ENCODE assay signal across 11 mouse cellular contexts in the genomic region with DNA sequence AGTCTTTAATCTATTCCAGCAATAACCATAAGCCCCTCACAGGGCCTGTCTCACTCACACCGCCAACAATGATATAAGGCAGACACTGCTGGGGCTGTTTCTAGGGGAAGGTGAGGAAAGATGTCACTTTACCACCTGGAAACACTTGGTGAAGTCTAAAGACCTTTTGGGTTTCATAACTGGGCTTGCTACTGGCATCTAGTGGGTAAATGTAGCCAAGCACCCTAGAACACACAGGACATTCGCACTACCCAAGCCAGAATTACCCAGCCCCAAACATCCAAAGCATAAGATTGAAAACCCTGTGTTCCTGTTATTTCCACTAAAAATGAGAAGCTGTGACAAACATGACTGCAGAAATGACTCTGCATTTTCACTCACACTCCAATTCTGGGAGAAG. TPM values are rescaled to one million over a fixed set of nuclear protein-coding genes. Genes with fewer than 3 reads are reported as not detected.
DNase-seq lines count a peak whose midpoint lies in the region; ATAC-seq and TF ChIP-seq lines count a peak whose summit lies in the region.
"Had no signal": no experiment of that assay in that cellular context is flagged by ENCODE, and none has a peak within 500 bp of the region (broad histone marks: within the 10 kb centered on the region; RNA-seq: fewer than 3 reads in every experiment).

No protein-coding gene starts in this region.

- no peaks in the 10 kb centered on the region for H3K4me1 ChIP-seq in liver, embryonic 14.5 days (replicated peaks; ENCODE audit: control insufficient read depth in 2 of 2, insufficient read depth in 2 of 2, low read length in 1 of 2)
- H3K4me1 ChIP-seq in liver, embryonic 12.5 days = no peaks in the 10 kb centered on the region
- H3K4me1 ChIP-seq in MEL (ENCODE audit: control insufficient read depth in 1 of 2, insufficient read depth in 2 of 2, low read length in 2 of 2) = no peaks in the 10 kb centered on the region
- H3K4me1 ChIP-seq in thymus, adult 2 months (replicated peaks; ENCODE audit: control insufficient read depth, insufficient read depth, low read length) = no peaks in the 10 kb centered on the region
- H3K4me1 ChIP-seq: lung, embryonic 15.5 days had no signal

- H3K4me2 ChIP-seq in liver, embryonic 14.5 days (ENCODE audit: low read depth) = no peak overlapping the region
- H3K4me2 ChIP-seq in liver, embryonic 12.5 days = no peak overlapping the region
- H3K4me2 ChIP-seq: heart, embryonic 11.5 days; lung, embryonic 15.5 days; neural tube, embryonic 12.5 days had no signal

- DNase-seq in gastrocnemius, adult 2 months = no peak
- no peak for DNase-seq in gastrocnemius, adult 18-20 months (ENCODE audit: low spot score)
- DNase-seq in liver, embryonic 14.5 days (ENCODE audit: low read depth in 3 of 3, low spot score in 3 of 3) = no peak
- no peak for DNase-seq in MEL (ENCODE audit: low read depth, low spot score)
- peak; percentile 37 to 44 for DNase-seq in kidney, postnatal 25 days
- no peak for DNase-seq in thymus, adult 2 months
- no peak for DNase-seq in testis, postnatal 10 days (ENCODE audit: low spot score)

- no peak; the same call in 1 of the 2 replicates for TF ChIP-seq RAD21 in MEL (IDR thresholded peaks at IDR 0.05; ENCODE audit: low read depth, low read length)

- no peak overlapping the region for H3K4me3 ChIP-seq in gastrocnemius, adult 2 months
- no peak overlapping the region for H3K4me3 ChIP-seq in liver, embryonic 14.5 days (ENCODE audit: insufficient read depth in 1 of 2, low read depth in 2 of 2, low read length in 2 of 2)
- no peak overlapping the region for H3K4me3 ChIP-seq in liver, embryonic 12.5 days
- H3K4me3 ChIP-seq in MEL (ENCODE audit: control insufficient read depth in 1 of 2, insufficient read depth in 1 of 2, low read depth in 2 of 2, low read length in 2 of 2) = no peak overlapping the region
- no peak overlapping the region for H3K4me3 ChIP-seq in thymus, adult 2 months (ENCODE audit: control insufficient read depth, insufficient read depth, low read length)
- H3K4me3 ChIP-seq: lung, embryonic 15.5 days; neural tube, embryonic 12.5 days had no signal

- no peaks in the 10 kb centered on the region for H3K27me3 ChIP-seq in liver, embryonic 14.5 days (ENCODE audit: control insufficient read depth, insufficient read depth, low read length)
- H3K27me3 ChIP-seq in liver, embryonic 12.5 days (replicated peaks) = no peaks in the 10 kb centered on the region; the same call in 1 of the 2 replicates
- no peaks in the 10 kb centered on the region; a peak in 1 of 4 replicates for H3K27me3 ChIP-seq in MEL (ENCODE audit: control insufficient read depth in 1 of 2, insufficient read depth in 2 of 2, low read length in 2 of 2)
- no peaks in the 10 kb centered on the region for H3K27me3 ChIP-seq in thymus, adult 2 months (ENCODE audit: control insufficient read depth, insufficient read depth, low read length)
- H3K27me3 ChIP-seq: lung, embryonic 15.5 days; neural tube, embryonic 12.5 days had no signal

- intact Hi-C loops in gastrocnemius, adult 2 months (cut with DNase I) = no loop called here

- H3K79me2 ChIP-seq in MEL (ENCODE audit: control insufficient read depth, insufficient read depth, low read length, poor library complexity) = no peaks in the 10 kb centered on the region

- no peak for TF ChIP-seq POLR2A in MEL (IDR thresholded peaks at IDR 0.05; ENCODE audit: control insufficient read depth in 1 of 2, insufficient read depth in 1 of 2, low read depth in 1 of 2, low read length in 2 of 2, poor library complexity in 1 of 2)
- no peak for TF ChIP-seq POLR2A in thymus, adult 2 months (IDR thresholded peaks at IDR 0.05; ENCODE audit: control insufficient read depth, extremely low read depth, insufficient read depth, low read length, poor library complexity)

- no peaks in the 10 kb centered on the region for H3K9me3 ChIP-seq in liver, embryonic 14.5 days (ENCODE audit: control insufficient read depth, low read length)
- no peaks in the 10 kb centered on the region for H3K9me3 ChIP-seq in liver, embryonic 12.5 days (replicated peaks)
- H3K9me3 ChIP-seq in MEL (replicated peaks; ENCODE audit: insufficient read depth, low read length) = no peaks in the 10 kb centered on the region
- H3K9me3 ChIP-seq: lung, embryonic 15.5 days; neural tube, embryonic 12.5 days had no signal

- no peak overlapping the region for H3K27ac ChIP-seq in gastrocnemius, adult 2 months
- no peak overlapping the region for H3K27ac ChIP-seq in liver, embryonic 14.5 days
- H3K27ac ChIP-seq in liver, embryonic 12.5 days = no peak overlapping the region
- no peak overlapping the region for H3K27ac ChIP-seq in MEL (ENCODE audit: control insufficient read depth, low read depth, low read length)
- no peak overlapping the region for H3K27ac ChIP-seq in thymus, adult 2 months (ENCODE audit: control insufficient read depth, insufficient read depth, low read length)
- H3K27ac ChIP-seq: lung, embryonic 15.5 days; neural tube, embryonic 12.5 days had no signal

- no peak for TF ChIP-seq EP300 in liver, embryonic 14.5 days (IDR thresholded peaks at IDR 0.05; ENCODE audit: low read depth)
- no peak for TF ChIP-seq EP300 in MEL (IDR thresholded peaks at IDR 0.05; ENCODE audit: low read depth in 1 of 2, low read length in 2 of 2)

- no peak for ATAC-seq in liver, embryonic 14.5 days (ENCODE audit: insufficient read depth)
- ATAC-seq in liver, embryonic 12.5 days = no peak

- TF ChIP-seq CTCF in gastrocnemius, adult 2 months (IDR thresholded peaks at IDR 0.05) = peak; percentile 29; the same call in 1 of the 2 replicates
- TF ChIP-seq CTCF in liver, embryonic 14.5 days (IDR thresholded peaks at IDR 0.05; ENCODE audit: low read depth) = 0 out of 2 replicates have a peak, but pooled peaks have one; percentile 19
- peak in 1 of 3 experiments; percentile 22; a peak in 2 of 6 replicates for TF ChIP-seq CTCF in MEL (IDR thresholded peaks at IDR 0.05 in 2 of 3, conservative IDR thresholded peaks at IDR 0.05 in 1 of 3; ENCODE audit: control insufficient read depth in 1 of 3, insufficient read depth in 1 of 3, low read depth in 2 of 3, low read length in 3 of 3, poor library complexity in 1 of 3, severe bottlenecking in 1 of 3)
- no peak for TF ChIP-seq CTCF in thymus, adult 2 months (IDR thresholded peaks at IDR 0.05; ENCODE audit: borderline replicate concordance, control insufficient read depth, extremely low read depth, insufficient read depth, low read length, poor library complexity)

- no peak overlapping the region for H3K9ac ChIP-seq in liver, embryonic 14.5 days (replicated peaks)
- H3K9ac ChIP-seq in liver, embryonic 12.5 days = no peak overlapping the region
- no peak overlapping the region for H3K9ac ChIP-seq in MEL (ENCODE audit: control insufficient read depth, low read depth, low read length, poor library complexity, severe bottlenecking)
- H3K9ac ChIP-seq: lung, embryonic 15.5 days; neural tube, embryonic 12.5 days had no signal

- H3K36me3 ChIP-seq in liver, embryonic 14.5 days (replicated peaks; ENCODE audit: control insufficient read depth, insufficient read depth, low read depth) = no peaks in the 10 kb centered on the region
- no peaks in the 10 kb centered on the region for H3K36me3 ChIP-seq in liver, embryonic 12.5 days
- H3K36me3 ChIP-seq in MEL (ENCODE audit: control insufficient read depth in 1 of 2, insufficient read depth in 2 of 2, low read length in 2 of 2) = no peaks in the 10 kb centered on the region
- no peaks in the 10 kb centered on the region for H3K36me3 ChIP-seq in thymus, adult 2 months (ENCODE audit: control insufficient read depth, insufficient read depth, low read length)
- H3K36me3 ChIP-seq: lung, embryonic 15.5 days; neural tube, embryonic 12.5 days had no signal

- WGBS in liver, embryonic 14.5 days (ENCODE audit: insufficient replicate concordance) = 63% methylated on average over 2 of the region's 2 CpGs
- WGBS in liver, embryonic 12.5 days (ENCODE audit: insufficient replicate concordance) = 57% methylated on average over 2 of the region's 2 CpGs
- WGBS in thymus, adult 2 months = 55% methylated on average over 2 of the region's 2 CpGs

TF ChIP-seq in MEL, 35 proteins besides CTCF, POLR2A, EP300 and RAD21:
- 0 out of 2 replicates have a peak, but pooled peaks have one; percentile 5 for TF ChIP-seq SMC3 (IDR thresholded peaks at IDR 0.05; ENCODE audit: low read depth, low read length)
- TF ChIP-seq USF1 (IDR thresholded peaks at IDR 0.05; ENCODE audit: low read depth, low read length) = no peak

RNA-seq across cellular contexts. Expression of a gene that starts 16.8 kb away (rescaled TPM):
- 10 to 100 TPM; 45.6 to 46.1 TPM for total RNA-seq in gastrocnemius, adult 2 months (2021)
- total RNA-seq in gastrocnemius, adult 18-20 months (2021) = 10 to 100 TPM; 38.1 to 38.4 TPM
- polyA plus RNA-seq in liver, embryonic 14.5 days (2012; rRNA removed) = 72.5 and 113 TPM in 2 replicates
- 80.4 and 94.3 TPM in 2 replicates for polyA plus RNA-seq in liver, embryonic 14.5 days (2014; fragmentation: Nextera tagmentation; extraction: Ambion mirVana)
- polyA plus RNA-seq in liver, embryonic 12.5 days (2016; fragmentation: Nextera tagmentation; extraction: Ambion mirVana) = 168 and 174 TPM in 2 replicates
- total RNA-seq in MEL (2012; rRNA removed) = 155 and 173 TPM in 2 replicates
- polyA plus RNA-seq in MEL (2012; ENCODE audit: insufficient read depth in 1 of 2, insufficient read length in 2 of 2, low read depth in 1 of 2, low replicate concordance in 2 of 2, missing spikeins in 1 of 2) = 100 to 1,000 TPM in 1 of 2 experiments, 10 to 100 TPM in 1; 69.2 to 284 TPM
- polyA plus RNA-seq in thymus, adult 2 months (2012; rRNA removed) = 194 and 237 TPM in 2 replicates

RNA-seq across cellular contexts. Expression of a gene that starts 28.8 kb away (rescaled TPM):
- total RNA-seq in gastrocnemius, adult 2 months (2021) = not detected
- total RNA-seq in gastrocnemius, adult 18-20 months (2021) = not detected
- 0.08 and 0.32 TPM in 2 replicates for polyA plus RNA-seq in liver, embryonic 14.5 days (2012; rRNA removed)
- polyA plus RNA-seq in liver, embryonic 14.5 days (2014; fragmentation: Nextera tagmentation; extraction: Ambion mirVana) = 0.04 TPM in 1 of 2 replicates, not detected in the other
- polyA plus RNA-seq in liver, embryonic 12.5 days (2016; fragmentation: Nextera tagmentation; extraction: Ambion mirVana) = 0.06 and 0.08 TPM in 2 replicates
- total RNA-seq in MEL (2012; rRNA removed) = 0.04 and 0.20 TPM in 2 replicates
- under 1 TPM in 1 of 2 experiments, not detected in 1; 0.31 TPM for polyA plus RNA-seq in MEL (2012; ENCODE audit: insufficient read depth in 1 of 2, insufficient read length in 2 of 2, low read depth in 1 of 2, low replicate concordance in 2 of 2, missing spikeins in 1 of 2)
- 0.19 and 0.36 TPM in 2 replicates for polyA plus RNA-seq in thymus, adult 2 months (2012; rRNA removed)
- polyA plus RNA-seq: heart, embryonic 11.5 days had no signal

Comparison
In these comparisons a context has a peak if more than half of its experiments do, and no peak if none do; other contexts are left out.
1. DNase-seq: peak in kidney, postnatal 25 days (2 of 2); none in gastrocnemius, adult 2 months (single experiment), gastrocnemius, adult 18-20 months (single experiment), liver, embryonic 14.5 days (0 of 3), MEL (single experiment), thymus, adult 2 months (single experiment) and testis, postnatal 10 days (single experiment).